Mouse (Mus musculus) gastrocnemius, postnatal 36 days (tissue): ENCODE data around the gene Cebpz. TPM values are rescaled to one million over a fixed set of nuclear protein-coding genes. Genes with fewer than 3 reads are reported as not detected.

Source experiments
- DNase-seq, 2 experiments: peaks; one replicate each; pipeline ENCODE4 v3.0.0; 2022
- intact Hi-C: fragments of 180-260 bp; cut with DNase I; formaldehyde crosslinking; loops from one replicate; pipeline ENCODE4 v1.15.1; 2025
- long read RNA-seq, 2 experiments: library from polyadenylated mRNA; stranded (forward); transcript quantifications; one replicate each; pipeline ENCODE4 v2.0.0; 2021
- total RNA-seq, 2 experiments: library from RNA; stranded (reverse); gene quantifications; 2 replicates each; pipeline ENCODE4 v1.2.3; 2021

Gene Cebpz
- total RNA-seq = 10 to 100 TPM; 17.8 to 24.8 TPM
- long read RNA-seq, experiment 1, full-length matches to known transcripts = 4 of 20 reads
- long read RNA-seq, experiment 1, partial matches to known transcripts = 13 of 20 reads
- long read RNA-seq, experiment 1, other reads (novel, unspliced or antisense) = 3 of 20 reads
- long read RNA-seq, experiment 2, full-length matches to known transcripts = 12 of 32 reads
- long read RNA-seq, experiment 2, partial matches to known transcripts = 18 of 32 reads
- long read RNA-seq, experiment 2, other reads (novel, unspliced or antisense) = 2 of 32 reads

DNA sequence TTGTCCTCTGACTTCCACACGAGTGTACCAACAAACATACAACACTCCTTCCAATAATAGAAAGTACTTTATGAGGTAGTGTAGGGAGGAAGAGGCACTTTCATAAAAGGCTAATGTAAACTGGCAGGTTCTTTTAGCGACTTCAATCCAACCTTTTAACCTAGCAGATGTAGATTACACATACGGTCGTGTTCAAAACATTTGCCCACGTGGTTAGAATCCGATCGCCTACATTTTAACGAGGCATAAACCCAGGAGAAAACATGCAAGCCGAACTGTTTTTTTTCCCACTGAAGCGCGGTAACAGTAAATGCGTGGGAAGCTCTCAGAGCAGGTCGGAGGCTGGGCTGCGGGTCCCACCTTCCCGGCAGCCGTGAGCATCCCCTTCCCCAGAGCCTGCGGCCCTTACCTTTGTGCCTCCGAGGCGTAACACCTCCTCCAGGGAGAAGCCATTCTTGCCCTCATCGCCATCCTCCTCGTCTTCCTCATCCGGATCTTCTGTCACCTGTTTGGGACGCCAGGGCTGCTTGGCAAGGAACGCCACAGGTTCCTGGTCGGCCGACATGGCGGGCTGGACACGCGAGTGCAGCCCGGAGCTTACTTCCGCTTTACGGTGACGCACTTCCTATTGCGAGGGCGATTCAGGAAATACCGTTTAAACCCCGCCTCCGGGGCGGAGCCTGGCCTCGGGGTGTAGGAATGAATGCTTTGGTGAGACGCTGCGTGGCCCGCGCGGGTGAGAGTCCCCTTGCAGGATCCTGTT is at the start of gene Cebpz, which contains the start of gene Ndufaf7:
Cebpz (minus strand) TSS at position 601 of the 763 bp plus-strand sequence.
Ndufaf7 (plus strand) TSS at position 671 of the 763 bp plus-strand sequence.
- DNase-seq = peak; percentile 95
- intact Hi-C loops = no loop called here

DNA sequence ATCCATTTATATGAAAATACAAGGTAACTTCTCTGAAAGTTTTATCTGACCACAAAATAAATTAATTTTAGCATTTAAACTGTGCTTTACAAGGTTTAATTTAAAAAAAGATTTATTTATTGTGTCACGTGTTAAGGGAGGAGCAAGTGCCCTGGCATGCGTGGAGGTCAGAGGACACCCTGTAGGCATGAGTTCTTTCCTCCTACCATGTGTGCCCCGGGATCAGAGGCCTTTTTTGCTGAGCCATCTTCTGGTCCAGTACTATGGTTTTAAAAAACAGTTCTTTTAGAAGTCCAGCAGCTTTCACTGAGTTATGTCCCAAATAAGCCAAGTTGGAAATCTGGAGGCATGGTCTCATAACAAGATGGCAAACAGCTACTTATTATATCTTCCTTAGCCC is 46.9 kb upstream of the Cebpz start:
- DNase-seq = no peak
- intact Hi-C loops = no loop called here

DNA sequence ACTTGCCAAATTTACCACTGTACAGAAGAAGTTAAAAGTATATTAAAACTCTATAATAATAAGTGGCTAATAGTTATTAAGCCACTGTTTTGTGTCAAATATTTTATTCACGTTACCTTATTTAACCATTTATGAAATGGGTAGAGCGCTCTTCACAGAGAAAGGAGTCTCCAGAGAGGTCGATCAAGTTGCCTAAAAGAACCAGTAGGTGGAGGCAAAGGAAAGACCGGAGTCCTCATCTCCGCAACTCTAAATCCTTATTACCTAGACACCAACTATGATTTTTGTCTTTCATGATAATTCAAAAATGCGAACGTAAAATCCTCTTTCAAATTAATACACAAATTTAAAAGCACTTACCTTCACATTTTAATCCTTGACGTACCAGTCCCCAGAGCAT is 46.3 kb upstream of the Cebpz start:
- intact Hi-C loops = no loop called here
- DNase-seq = no peak

GRCm38 (mm10) chr17:78968500-78968899 is 31.6 kb upstream of the Cebpz start:
- intact Hi-C loops = no loop called here
- DNase-seq = no peak

DNA sequence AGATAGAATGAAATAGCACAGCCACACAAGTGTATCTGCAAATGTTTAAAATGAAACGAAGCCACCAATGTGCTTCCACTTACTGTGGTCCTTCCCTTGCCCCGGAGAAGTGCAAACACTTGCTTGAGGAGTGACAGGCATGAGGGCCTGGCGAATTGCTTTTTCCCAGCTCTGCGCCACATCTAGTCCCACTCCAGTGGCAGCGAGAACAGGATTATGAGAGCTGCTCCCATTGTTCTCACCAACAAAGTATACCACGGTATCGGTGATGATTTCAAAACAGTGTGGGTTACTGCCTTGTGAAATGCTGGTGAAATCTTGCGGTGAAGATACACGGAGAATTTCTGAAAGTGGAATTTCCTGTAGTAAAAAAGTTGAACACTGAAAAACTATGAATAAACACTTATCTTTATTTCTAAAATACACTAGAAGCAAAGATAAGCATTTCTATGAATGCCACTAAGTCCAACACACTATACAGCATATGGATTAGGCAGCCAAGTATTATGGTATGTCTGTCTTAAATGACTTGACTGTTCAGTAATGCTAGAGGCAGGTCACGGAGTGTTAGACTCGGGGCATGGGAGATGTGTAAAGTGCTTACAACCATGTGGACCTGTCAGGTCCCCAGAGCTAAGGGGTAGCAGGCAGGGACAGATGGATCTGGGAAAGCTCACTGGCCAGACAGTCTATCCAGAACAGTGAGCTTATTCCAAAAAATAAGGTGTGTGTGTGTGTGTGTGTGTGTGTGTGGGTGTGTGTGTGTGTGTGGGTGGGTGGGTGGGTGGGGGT is 29.4 kb upstream of the Cebpz start:
- DNase-seq = no peak
- intact Hi-C loops = no loop called here

- DNase-seq = no peak
- intact Hi-C loops = no loop called here
These were observed 27.5 kb upstream of the Cebpz start for GRCm38 (mm10) chr17:78964387-78964786.

- no peak for DNase-seq
- intact Hi-C loops = no loop called here
These were observed 22.6 kb upstream of the Cebpz start for GRCm38 (mm10) chr17:78959473-78959872.

- DNase-seq = no peak
- intact Hi-C loops = no loop called here
These were observed 16.4 kb upstream of the Cebpz start for GRCm38 (mm10) chr17:78953240-78953639.

DNA sequence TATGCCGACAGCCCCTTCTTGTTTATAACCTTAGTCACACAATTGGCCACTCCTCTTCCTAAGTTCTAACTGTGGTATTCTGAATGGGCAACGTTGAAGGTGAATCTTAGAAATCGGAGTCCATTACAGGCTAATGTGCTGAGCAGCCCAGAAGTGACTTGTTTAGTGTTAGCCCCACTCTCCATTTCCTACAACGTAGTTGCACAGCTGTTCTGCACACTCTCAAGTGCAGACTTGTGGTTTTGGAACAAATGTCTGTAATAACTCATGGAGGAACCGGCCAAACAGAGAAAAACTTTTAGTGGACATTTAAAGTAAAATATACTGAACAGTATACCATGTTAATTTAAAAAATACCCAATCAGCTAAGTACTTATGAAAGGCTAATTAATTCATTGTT is 15.2 kb upstream of the Cebpz start:
- DNase-seq = no peak
- intact Hi-C loops = no loop called here

GRCm38 (mm10) chr17:78951225-78951624 is 14.4 kb upstream of the Cebpz start:
- no peak for DNase-seq
- intact Hi-C loops = no loop called here

DNA sequence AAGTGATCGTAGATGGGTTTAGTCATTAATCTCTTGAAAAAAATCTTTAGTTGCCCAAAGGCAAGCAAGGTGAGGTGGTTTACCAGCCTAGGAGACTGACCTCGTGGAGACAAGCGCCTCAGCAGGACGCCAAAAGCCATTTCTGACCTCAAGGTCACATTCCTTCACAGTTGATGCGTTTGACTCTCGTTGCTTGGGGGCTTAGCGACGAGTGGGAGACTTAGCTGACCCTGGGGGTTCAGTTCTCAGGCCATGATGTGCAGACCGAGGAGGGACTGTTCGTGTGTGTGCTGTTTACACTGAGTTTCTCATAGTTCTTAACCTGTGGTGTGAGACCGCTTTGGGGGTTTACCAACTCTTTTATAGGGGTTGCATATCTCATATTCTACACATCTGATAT is 5.7 kb upstream of the Cebpz start:
- DNase-seq = no peak
- intact Hi-C loops = no loop called here

GRCm38 (mm10) chr17:78938927-78939326 is 2.1 kb upstream of the Cebpz start:
- intact Hi-C loops = no loop called here
- DNase-seq = no peak

- no peak for DNase-seq
- intact Hi-C loops = no loop called here
These were observed 475 bp upstream of the Cebpz start for GRCm38 (mm10) chr17:78937229-78937853.

- no peak for DNase-seq
- intact Hi-C loops = no loop called here
These were observed 1.0 kb downstream of the Cebpz start for GRCm38 (mm10) chr17:78935857-78936256.

DNA sequence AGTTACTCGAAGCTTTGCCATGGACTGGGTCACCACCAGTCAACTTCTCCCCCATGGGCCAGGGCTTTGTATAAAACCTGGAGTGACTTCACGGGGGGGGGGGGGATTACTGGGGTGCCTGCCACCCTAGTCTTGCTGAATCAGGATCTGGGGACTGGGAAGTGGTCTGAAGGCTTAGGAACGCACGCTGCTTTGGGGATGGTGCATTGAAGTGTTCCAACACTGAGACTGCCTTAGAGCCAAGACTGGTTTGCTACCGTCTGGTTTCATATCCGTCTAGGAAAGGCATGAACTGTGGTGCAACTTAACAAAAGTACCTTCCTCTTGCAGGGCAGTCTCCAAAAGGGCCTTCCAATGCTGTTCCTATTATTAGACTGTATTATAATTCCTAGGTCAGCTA is 19.2 kb downstream of the Cebpz start:
- intact Hi-C loops = no loop called here

GRCm38 (mm10) chr17:78916899-78917298 is 20.0 kb downstream of the Cebpz start:
- intact Hi-C loops = no loop called here
- DNase-seq = no peak

More for the DNA sequence above, 19.2 kb downstream of the Cebpz start:
- DNase-seq = no peak

GRCm38 (mm10) chr17:78916369-78916813 is 20.5 kb downstream of the Cebpz start, which contains the start of gene Cebpzos:
Gene Cebpzos (plus strand): TSS chr17:78916500.
- intact Hi-C loops = no loop called here
- DNase-seq = peak; percentile 71 to 75

GRCm38 (mm10) chr17:78915772-78916171 is 21.1 kb downstream of the Cebpz start:
- no peak for DNase-seq
- intact Hi-C loops = no loop called here

- intact Hi-C loops = no loop called here
- DNase-seq = no peak
These were observed 22.9 kb downstream of the Cebpz start for GRCm38 (mm10) chr17:78913921-78914320.

DNA sequence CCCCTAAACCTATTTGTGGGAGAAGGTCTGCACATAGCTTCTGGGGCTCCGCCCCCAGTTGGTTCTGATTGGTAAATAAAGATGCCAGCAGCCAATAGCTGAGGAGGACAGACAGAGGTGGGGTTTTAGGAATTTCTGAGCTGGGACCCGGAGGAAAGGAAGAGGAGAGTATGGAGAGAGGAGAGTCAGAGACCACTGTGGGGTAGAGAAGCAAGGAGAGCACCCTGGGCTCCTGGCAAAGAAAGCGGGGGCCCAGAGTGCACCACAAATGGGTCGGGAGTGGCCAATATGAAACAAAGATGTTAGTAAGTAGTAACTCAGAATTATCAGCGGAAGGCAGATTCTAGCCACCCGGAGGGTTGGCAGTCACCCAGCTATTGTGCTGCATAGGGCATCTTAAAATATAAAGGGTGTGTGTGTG is 24.0 kb downstream of the Cebpz start:
- intact Hi-C loops = no loop called here

DNA sequence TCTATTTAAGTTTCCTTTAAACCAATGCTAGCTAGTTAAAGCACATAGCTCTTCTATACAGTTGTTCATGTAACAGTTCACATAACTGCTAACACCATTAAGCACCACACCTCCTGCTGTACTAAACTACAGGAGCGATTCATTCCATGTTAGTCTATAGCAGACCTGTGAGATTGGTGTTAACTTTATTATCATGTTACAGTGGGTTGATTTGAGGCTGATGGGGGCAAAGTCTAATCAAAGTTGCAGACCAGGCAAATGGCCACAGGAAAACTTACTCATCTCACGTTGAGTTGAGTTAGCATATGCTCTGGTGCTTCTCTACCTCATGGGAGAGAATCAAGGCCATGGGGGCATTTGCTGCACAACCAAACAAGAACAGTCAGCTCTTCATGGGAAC is 27.5 kb downstream of the Cebpz start:
- intact Hi-C loops = no loop called here
- DNase-seq = no peak

More for the DNA sequence above, 24.0 kb downstream of the Cebpz start:
- no peak for DNase-seq
